Comparison of ENCODE assay signal across 8 mouse cellular contexts in genomic region chr16:34573151-34573802, GRCm38 (mm10). TPM values are rescaled to one million over a fixed set of nuclear protein-coding genes. Genes with fewer than 3 reads are reported as not detected.
DNase-seq lines count a peak whose midpoint lies in the region; ATAC-seq lines count a peak whose summit lies in the region.

Kalrn (minus strand) TSS chr16:34573532.

- WGBS in forebrain, embryonic 11.5 days = under 1% methylated on average over 57 of the region's 84 CpGs
- WGBS in heart, embryonic 15.5 days = under 1% methylated on average over 78 of the region's 84 CpGs
- 0% methylated on average over 42 of the region's 84 CpGs for WGBS in liver, embryonic 11.5 days

- H3K4me2 ChIP-seq in forebrain, embryonic 11.5 days (ENCODE audit: low read depth, low read length, severe bottlenecking) = peak within 1 kb of the TSS; percentile 90
- peak within 1 kb of the TSS; percentile 93 for H3K4me2 ChIP-seq in heart, embryonic 15.5 days
- peak within 1 kb of the TSS; percentile 79 for H3K4me2 ChIP-seq in liver, embryonic 11.5 days

- H3K27me3 ChIP-seq in forebrain, embryonic 11.5 days (ENCODE audit: control insufficient read depth, insufficient read depth, low read length) = no peaks in the 10 kb centered on the region
- H3K27me3 ChIP-seq in heart, embryonic 15.5 days = 0 out of 2 replicates have a peak, but pooled peaks cover 5% of the 10 kb centered on the region
- H3K27me3 ChIP-seq in liver, embryonic 11.5 days (replicated peaks; ENCODE audit: control insufficient read depth, insufficient read depth, low read length) = peaks cover 50% of the 10 kb centered on the region

- DNase-seq in 3T3-L1 (ENCODE audit: low read depth, low spot score) = peak; percentile 82
- DNase-seq in brain, embryonic 18.5 days (ENCODE audit: low read depth, low spot score) = peak; percentile 78
- peak; percentile 97 for DNase-seq in forebrain, embryonic 11.5 days (ENCODE audit: low spot score)
- peak; percentile 94 for DNase-seq in kidney, postnatal 10 days
- peak; percentile 83 for DNase-seq in liver, embryonic 11.5 days (ENCODE audit: low spot score)
- peak; percentile 92 for DNase-seq in neural tube, embryonic 10.5 days (ENCODE audit: extremely low spot score, low spot score)
- peak; percentile 60 for DNase-seq in telencephalon, adult 2 months (ENCODE audit: low read depth, low spot score)

- peak; percentile 90 for ATAC-seq in forebrain, embryonic 11.5 days (replicated peaks; ENCODE audit: low FRiP score)
- peak; percentile 94 for ATAC-seq in heart, embryonic 15.5 days (replicated peaks; ENCODE audit: insufficient number of reproducible peaks, insufficient read depth, low FRiP score, low read depth)
- peak; percentile 82 for ATAC-seq in liver, embryonic 11.5 days (replicated peaks; ENCODE audit: low FRiP score)

- peak within 1 kb of the TSS; percentile 91 for H3K27ac ChIP-seq in forebrain, embryonic 11.5 days (ENCODE audit: low read depth, low read length)
- peak within 1 kb of the TSS; percentile 80 for H3K27ac ChIP-seq in heart, embryonic 15.5 days
- H3K27ac ChIP-seq in liver, embryonic 11.5 days (ENCODE audit: low read depth, low read length) = peak within 1 kb of the TSS; percentile 66

- H3K36me3 ChIP-seq in forebrain, embryonic 11.5 days (ENCODE audit: control insufficient read depth, insufficient read depth, low read length) = no peaks in the 10 kb centered on the region
- H3K36me3 ChIP-seq in heart, embryonic 15.5 days = no peaks in the 10 kb centered on the region
- no peaks in the 10 kb centered on the region for H3K36me3 ChIP-seq in liver, embryonic 11.5 days (ENCODE audit: control insufficient read depth, insufficient read depth, low read length)

- H3K9me3 ChIP-seq in forebrain, embryonic 11.5 days (ENCODE audit: control insufficient read depth, low read length) = no peaks in the 10 kb centered on the region
- H3K9me3 ChIP-seq in heart, embryonic 15.5 days (replicated peaks) = no peaks in the 10 kb centered on the region; the same call in 1 of the 2 replicates
- H3K9me3 ChIP-seq in liver, embryonic 11.5 days (ENCODE audit: control insufficient read depth, low read length) = no peaks in the 10 kb centered on the region

- peak within 1 kb of the TSS; percentile 97 for H3K4me3 ChIP-seq in forebrain, embryonic 11.5 days (ENCODE audit: low read depth, low read length)
- H3K4me3 ChIP-seq in heart, embryonic 15.5 days = peak within 1 kb of the TSS; percentile 75
- H3K4me3 ChIP-seq in liver, embryonic 11.5 days (ENCODE audit: low read depth, low read length) = peak within 1 kb of the TSS; percentile 71

- peaks cover 8% of the 10 kb centered on the region for H3K4me1 ChIP-seq in forebrain, embryonic 11.5 days (replicated peaks; ENCODE audit: control insufficient read depth, insufficient read depth, low read length)
- H3K4me1 ChIP-seq in heart, embryonic 15.5 days (replicated peaks) = peaks cover 12% of the 10 kb centered on the region
- peaks cover 9% of the 10 kb centered on the region; the same call in 1 of the 2 replicates for H3K4me1 ChIP-seq in liver, embryonic 11.5 days (replicated peaks; ENCODE audit: control insufficient read depth, insufficient read depth, low read length)

- peak within 1 kb of the TSS; percentile 98 for H3K9ac ChIP-seq in forebrain, embryonic 11.5 days (ENCODE audit: low read length)
- peak within 1 kb of the TSS; percentile 86 for H3K9ac ChIP-seq in heart, embryonic 15.5 days
- H3K9ac ChIP-seq in liver, embryonic 11.5 days (ENCODE audit: low read depth, low read length) = peak within 1 kb of the TSS; percentile 66

RNA-seq across cellular contexts. Expression of gene Kalrn, which starts in this region (rescaled TPM):
- 21.3 and 22.4 TPM in 2 replicates for polyA plus RNA-seq in forebrain, embryonic 11.5 days (2014; fragmentation: Nextera tagmentation; extraction: Ambion mirVana)
- polyA plus RNA-seq in heart, embryonic 15.5 days (2015; fragmentation: Nextera tagmentation; extraction: Ambion mirVana) = 30.1 and 32.8 TPM in 2 replicates
- polyA plus RNA-seq in liver, embryonic 11.5 days (2014; fragmentation: Nextera tagmentation; extraction: Ambion mirVana) = 25.1 and 25.4 TPM in 2 replicates

Comparison
In these comparisons a context has a peak if more than half of its experiments do, and no peak if none do; other contexts are left out.
1. Peak in every context shown above with its lines: DNase-seq, ATAC-seq, H3K4me3 ChIP-seq and H3K27ac ChIP-seq.